Mouse (Mus musculus): ENCODE measurements at regions not wholly inside any gene's neighbourhood (a gene's known extent, or its start where the extent isn't known, plus 50 kb on each side); places are given as distances from the start of the nearest gene placed in this dataset.

DNA sequence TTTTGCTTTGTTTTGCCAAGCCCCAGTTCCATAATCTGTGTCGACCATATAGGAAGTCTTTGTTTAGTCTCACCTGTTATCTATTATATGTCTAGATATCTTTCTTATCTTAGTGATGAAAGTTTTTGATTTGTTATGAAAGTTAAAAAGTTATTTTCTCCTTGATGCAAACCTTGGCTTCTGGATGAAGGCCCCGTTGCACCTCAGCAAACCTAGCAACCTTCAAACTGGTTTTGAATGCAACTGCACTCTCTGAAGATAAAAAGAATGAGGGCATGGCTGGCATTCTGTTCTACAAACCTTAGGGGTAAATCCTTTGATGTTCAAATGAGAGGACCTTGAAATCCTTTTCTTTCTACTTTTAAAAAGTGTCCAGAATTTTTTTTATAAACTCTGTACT, 837.0 kb upstream of the Ppp6c start:
- no peak for DNase-seq (ENCODE audit: low read depth, low spot score)
- Histone ChIP-seq H3K36me3 (ENCODE audit: control insufficient read depth, insufficient read depth, low read length, poor library complexity, severe bottlenecking) (no peaks in the 10 kb centered on the region), H3K4me1 (ENCODE audit: control insufficient read depth in 2 of 2, insufficient read depth in 2 of 2, low read length in 2 of 2, poor library complexity in 1 of 2) (no peaks in the 10 kb centered on the region), H3K4me3 (ENCODE audit: insufficient read depth in 1 of 2, low read depth in 1 of 2, low read length in 2 of 2, poor library complexity in 1 of 2, severe bottlenecking in 1 of 2) (no peak overlapping the region), H3K9me3 (ENCODE audit: control insufficient read depth, insufficient read depth, low read depth, low read length) (no peaks in the 10 kb centered on the region), H3K27ac (ENCODE audit: insufficient read depth, low read depth, low read length, poor library complexity, severe bottlenecking) (no peak overlapping the region), H3K9ac (ENCODE audit: insufficient read depth, low read depth, low read length, poor library complexity, severe bottlenecking) (no peak overlapping the region)
- TF ChIP-seq MAFK (IDR thresholded peaks at IDR 0.05; ENCODE audit: insufficient read depth, low read depth, low read length) (no peak), ZNF384 (IDR thresholded peaks at IDR 0.05; ENCODE audit: low read depth, low read length) (no peak), CHD2 (IDR thresholded peaks at IDR 0.05; ENCODE audit: low read depth, low read length) (no peak), HCFC1 (IDR thresholded peaks at IDR 0.05; ENCODE audit: borderline replicate concordance, insufficient read depth, low read length) (no peak), ZC3H11A (IDR thresholded peaks at IDR 0.05; ENCODE audit: borderline replicate concordance, low read depth, low read length) (no peak)
- in situ Hi-C loops (cut with MboI; ENCODE audit: low sequenced_read_pairs in 2 of 2, unreplicated experiment in 2 of 2), result no loop called here

GRCm38 (mm10) chr2:40053528-40053927, 827.3 kb upstream of the Ppp6c start:
- Histone ChIP-seq H3K9me3 (ENCODE audit: control insufficient read depth, insufficient read depth, low read depth, low read length) (no peaks in the 10 kb centered on the region), H3K4me1 (ENCODE audit: control insufficient read depth in 2 of 2, insufficient read depth in 2 of 2, low read length in 2 of 2, poor library complexity in 1 of 2) (no peaks in the 10 kb centered on the region), H3K9ac (ENCODE audit: insufficient read depth, low read depth, low read length, poor library complexity, severe bottlenecking) (no peak overlapping the region), H3K27ac (ENCODE audit: insufficient read depth, low read depth, low read length, poor library complexity, severe bottlenecking) (no peak overlapping the region), H3K4me3 (ENCODE audit: insufficient read depth in 1 of 2, low read depth in 1 of 2, low read length in 2 of 2, poor library complexity in 1 of 2, severe bottlenecking in 1 of 2) (0 out of 4 replicates have a peak overlapping the region, but pooled peaks of 1 of the 2 experiments have one; percentile 26), H3K36me3 (ENCODE audit: control insufficient read depth, insufficient read depth, low read length, poor library complexity, severe bottlenecking) (no peaks in the 10 kb centered on the region)
- in situ Hi-C loops (cut with MboI; ENCODE audit: low sequenced_read_pairs in 2 of 2, unreplicated experiment in 2 of 2), result no loop called here
- DNase-seq (ENCODE audit: low read depth, low spot score), result peak; percentile 6
- TF ChIP-seq ZNF384 (IDR thresholded peaks at IDR 0.05; ENCODE audit: low read depth, low read length) (no peak), HCFC1 (IDR thresholded peaks at IDR 0.05; ENCODE audit: borderline replicate concordance, insufficient read depth, low read length) (no peak), MAFK (IDR thresholded peaks at IDR 0.05; ENCODE audit: insufficient read depth, low read depth, low read length) (no peak), CHD2 (IDR thresholded peaks at IDR 0.05; ENCODE audit: low read depth, low read length) (no peak), ZC3H11A (IDR thresholded peaks at IDR 0.05; ENCODE audit: borderline replicate concordance, low read depth, low read length) (no peak)
